In the genomic region with DNA sequence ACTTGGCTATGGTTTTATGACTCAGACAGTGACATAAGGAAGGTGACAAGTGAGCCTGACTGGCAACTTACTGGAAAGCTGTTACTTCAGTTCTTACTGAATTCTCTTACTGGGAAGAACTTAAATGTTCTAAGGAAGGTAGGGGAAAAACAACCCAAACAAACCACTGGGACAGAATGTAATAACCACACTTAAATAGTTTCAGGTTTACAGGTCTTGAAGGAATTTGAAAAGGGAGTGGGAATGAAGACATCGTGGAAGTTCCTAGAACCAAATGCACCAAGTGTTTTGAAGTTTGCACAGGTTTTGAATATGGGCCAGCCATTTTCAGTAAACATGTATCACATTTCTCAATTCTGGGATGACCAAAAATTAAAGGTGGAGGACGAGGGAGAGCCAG, we compare ENCODE assay signal across 30 mouse cellular contexts.
"Had no signal": no experiment of that assay in that cellular context is flagged by ENCODE, and none has a peak within 500 bp of the region (broad histone marks: within the 10 kb centered on the region; RNA-seq: fewer than 3 reads in every experiment).

No protein-coding gene starts in this region.

- H3K4me3 ChIP-seq: left cerebral cortex, adult 2 months; limb, embryonic 10.5 days; limb, embryonic 12.5 days; limb, embryonic 13.5 days; limb, embryonic 15.5 days; liver, embryonic 12.5 days; liver, embryonic 13.5 days; liver, embryonic 15.5 days; lung, embryonic 15.5 days; megakaryocyte, embryonic 14.5 days; midbrain, embryonic 10.5 days; midbrain, embryonic 12.5 days; midbrain, embryonic 13.5 days; midbrain, embryonic 15.5 days; myocyte; neural tube, embryonic 12.5 days had no signal

- H3K4me1 ChIP-seq: limb, embryonic 10.5 days; limb, embryonic 12.5 days; limb, embryonic 13.5 days; limb, embryonic 15.5 days; liver, embryonic 12.5 days; liver, embryonic 13.5 days; liver, embryonic 15.5 days; lung, embryonic 15.5 days; megakaryocyte, embryonic 14.5 days; midbrain, embryonic 10.5 days; midbrain, embryonic 12.5 days; midbrain, embryonic 13.5 days; midbrain, embryonic 15.5 days; neural tube, embryonic 12.5 days had no signal

- H3K4me2 ChIP-seq: limb, embryonic 12.5 days; limb, embryonic 13.5 days; limb, embryonic 15.5 days; liver, embryonic 11.5 days; liver, embryonic 12.5 days; liver, embryonic 13.5 days; liver, embryonic 15.5 days; lung, embryonic 14.5 days; lung, embryonic 15.5 days; midbrain, embryonic 12.5 days; midbrain, embryonic 13.5 days; midbrain, embryonic 15.5 days; neural tube, embryonic 12.5 days had no signal

- ATAC-seq: liver, embryonic 12.5 days; liver, postnatal 0 days; midbrain, embryonic 13.5 days; midbrain, embryonic 15.5 days; midbrain, embryonic 16.5 days had no signal

- DNase-seq: left cerebral cortex, postnatal 4 days; liver; liver, embryonic 13.5 days; liver, postnatal 0 days; lung, adult 18-20 months; lung, adult 2 months; lung, embryonic 14.5 days; lung, postnatal 10 days; lung, postnatal 14 days; lung, postnatal 36 days; lung, postnatal 4 days had no signal

- H3K9me3 ChIP-seq: limb, embryonic 10.5 days; limb, embryonic 12.5 days; limb, embryonic 13.5 days; limb, embryonic 15.5 days; liver, embryonic 12.5 days; liver, embryonic 13.5 days; liver, embryonic 15.5 days; lung, embryonic 15.5 days; midbrain, embryonic 10.5 days; midbrain, embryonic 12.5 days; midbrain, embryonic 13.5 days; midbrain, embryonic 15.5 days; neural tube, embryonic 12.5 days had no signal

- H3K9ac ChIP-seq: limb, embryonic 12.5 days; limb, embryonic 13.5 days; limb, embryonic 15.5 days; liver, embryonic 12.5 days; liver, embryonic 13.5 days; liver, embryonic 14.5 days; liver, embryonic 15.5 days; liver, postnatal 0 days; lung, embryonic 14.5 days; lung, embryonic 15.5 days; midbrain, embryonic 12.5 days; midbrain, embryonic 13.5 days; midbrain, embryonic 15.5 days; neural tube, embryonic 12.5 days had no signal

- H3K27ac ChIP-seq: left cerebral cortex, adult 2 months; limb, embryonic 10.5 days; limb, embryonic 12.5 days; limb, embryonic 13.5 days; limb, embryonic 15.5 days; liver, embryonic 12.5 days; liver, embryonic 13.5 days; liver, embryonic 14.5 days; liver, embryonic 15.5 days; lung, embryonic 15.5 days; macrophage; midbrain, embryonic 10.5 days; midbrain, embryonic 12.5 days; midbrain, embryonic 13.5 days; midbrain, embryonic 15.5 days; neural tube, embryonic 12.5 days had no signal

- H3K36me3 ChIP-seq: limb, embryonic 10.5 days; limb, embryonic 12.5 days; limb, embryonic 13.5 days; limb, embryonic 15.5 days; liver, embryonic 12.5 days; liver, embryonic 13.5 days; liver, embryonic 15.5 days; lung, embryonic 15.5 days; midbrain, embryonic 10.5 days; midbrain, embryonic 12.5 days; midbrain, embryonic 13.5 days; midbrain, embryonic 15.5 days; neural tube, embryonic 12.5 days had no signal

- H3K27me3 ChIP-seq: limb, embryonic 12.5 days; limb, embryonic 13.5 days; limb, embryonic 15.5 days; liver, embryonic 12.5 days; liver, embryonic 13.5 days; liver, embryonic 15.5 days; lung, embryonic 15.5 days; midbrain, embryonic 12.5 days; midbrain, embryonic 13.5 days; midbrain, embryonic 15.5 days; neural tube, embryonic 12.5 days had no signal
